Mouse (Mus musculus): ENCODE data around the gene Fam183b. TPM values are rescaled to one million over a fixed set of nuclear protein-coding genes. Genes with fewer than 3 reads are reported as not detected.
A peak's percentile ranks its signal among the peaks of the same experiment; 100 is the strongest.
"Not testable (repeated sequence)": the region's sequence is repeated elsewhere in the genome, so short reads cannot be mapped to it uniquely, and the experiment has no call there.

Fam183b gene
- total RNA-seq (2015) (not detected in 2 replicates), total RNA-seq (2017) (not detected in 2 replicates)

DNA sequence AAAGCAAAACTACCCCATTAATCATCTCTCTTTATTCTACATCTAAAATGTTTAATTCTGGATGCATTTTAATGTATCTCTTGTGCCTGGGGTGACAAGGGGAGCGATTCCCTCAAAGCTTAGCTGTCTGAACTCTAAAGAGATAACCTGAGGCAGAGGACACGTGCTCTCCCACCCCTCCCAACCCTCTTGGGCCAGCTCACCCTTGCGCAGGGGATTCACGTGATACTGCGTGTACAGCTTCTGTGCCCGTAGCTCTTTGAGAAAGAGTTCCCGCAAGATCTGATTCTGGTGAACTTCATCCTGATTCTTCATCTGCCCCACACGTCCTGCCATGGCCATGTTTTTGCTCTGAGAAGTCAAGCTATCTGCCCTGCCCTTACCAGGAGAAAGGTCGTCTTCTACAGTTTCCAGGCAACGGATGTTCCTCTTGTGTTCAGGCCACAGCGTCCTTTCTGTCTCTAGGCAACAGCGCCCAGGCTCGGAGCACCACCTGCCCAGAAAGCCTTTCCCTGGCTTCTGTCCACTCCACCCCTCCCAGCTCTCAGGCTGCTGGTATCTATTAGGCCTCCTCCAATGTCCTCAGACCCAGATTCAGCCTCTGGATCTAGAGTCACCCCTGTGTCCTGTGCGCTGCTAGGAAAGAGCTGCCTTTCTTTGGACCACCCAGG, at the start of gene Fam183b:
Gene Fam183b, minus strand, starts transcription at position 403 of the 671 bp plus-strand sequence.
- ATAC-seq (replicated peaks; ENCODE audit: poor library complexity): no peak

GRCm38 (mm10) chr11:58849731-58850130, 48.0 kb upstream of the Fam183b start:
- ATAC-seq (replicated peaks; ENCODE audit: poor library complexity): no peak

GRCm38 (mm10) chr11:58847636-58848035, 45.9 kb upstream of the Fam183b start:
- ATAC-seq (replicated peaks; ENCODE audit: poor library complexity): no peak

DNA sequence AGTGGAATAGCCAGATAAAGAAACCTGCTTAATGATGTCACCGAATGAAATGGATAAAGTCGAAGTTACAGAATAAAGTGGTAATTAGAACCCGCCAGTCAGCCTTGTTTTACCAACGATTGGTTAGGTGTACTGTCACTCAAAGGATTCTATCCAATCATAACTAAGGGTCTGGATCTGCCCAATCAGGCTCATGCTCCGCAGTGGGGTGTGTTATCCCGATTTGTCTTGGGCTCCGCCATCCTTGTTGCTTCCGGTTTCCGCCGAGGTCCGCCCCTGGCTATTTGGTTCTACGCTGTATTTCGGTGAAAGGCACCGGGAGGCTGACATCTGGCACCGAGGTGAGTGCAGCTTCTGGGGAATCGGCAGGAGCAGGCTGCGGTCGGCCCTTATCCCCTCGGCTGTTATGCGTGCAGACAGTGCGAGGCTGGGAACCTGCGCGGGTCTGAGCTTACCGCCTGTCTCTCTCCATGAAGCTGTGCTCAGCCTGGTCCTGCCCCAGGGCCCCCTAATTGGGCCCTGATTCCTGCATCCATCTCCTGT, 45.2 kb upstream of the Fam183b start, which contains the start of gene Gm12258:
Gene Gm12258, plus strand, starts transcription at position 240 of the 543 bp plus-strand sequence.
- ATAC-seq (replicated peaks; ENCODE audit: poor library complexity): peak; percentile 100

GRCm38 (mm10) chr11:58838951-58839350, 37.2 kb upstream of the Fam183b start, which contains the start of gene Olfr311:
TSS of gene Olfr311 (plus strand) at chr11:58839251.
- not testable (repeated sequence) for ATAC-seq (replicated peaks; ENCODE audit: poor library complexity)

GRCm38 (mm10) chr11:58832541-58832940, 30.8 kb upstream of the Fam183b start:
- not testable (repeated sequence) for ATAC-seq (replicated peaks; ENCODE audit: poor library complexity)

- ATAC-seq (replicated peaks; ENCODE audit: poor library complexity): no peak
Observed at GRCm38 (mm10) chr11:58829764-58830163, 28.0 kb upstream of the Fam183b start.

DNA sequence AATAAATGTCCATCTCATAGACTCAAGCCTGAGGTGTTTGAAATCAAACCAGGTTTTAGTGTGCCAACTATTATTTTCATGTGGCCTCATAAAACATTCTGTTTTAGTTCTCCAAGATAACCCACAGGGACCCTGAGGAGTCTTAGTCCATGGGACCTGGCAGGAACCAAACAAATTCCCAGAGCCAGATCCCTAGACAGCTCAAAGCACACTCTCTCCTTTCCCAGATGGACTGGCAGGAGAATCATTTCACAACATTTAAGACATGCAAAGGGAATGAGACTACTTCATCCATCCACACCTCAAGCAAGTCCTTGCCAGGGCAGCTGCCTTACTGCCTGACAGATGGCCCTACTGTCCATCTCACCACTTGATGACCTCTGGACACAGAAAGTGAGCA, 27.2 kb upstream of the Fam183b start, which contains the start of gene Olfr312:
Gene Olfr312, plus strand, starts transcription at position 301 of the 400 bp plus-strand sequence.
- not testable (repeated sequence) for ATAC-seq (replicated peaks; ENCODE audit: poor library complexity)

DNA sequence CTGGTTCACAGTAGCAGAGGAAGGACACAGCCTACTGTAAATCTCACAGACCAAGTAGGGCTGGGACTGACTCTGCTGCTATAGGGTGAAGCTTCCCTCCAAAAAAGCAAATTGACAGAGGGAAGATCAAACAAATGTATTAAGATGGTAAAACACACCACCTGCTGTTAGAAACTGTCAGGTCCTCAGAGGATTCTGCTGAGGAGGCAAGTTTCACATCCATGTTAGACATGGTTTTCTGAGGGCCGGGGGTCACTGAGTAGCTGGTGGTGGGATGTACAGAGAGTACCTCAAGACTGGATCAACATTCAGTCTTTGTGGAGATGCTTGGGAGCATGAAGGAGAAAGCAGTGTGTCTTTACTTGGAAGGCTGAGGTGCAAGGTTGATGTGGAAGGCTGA, 13.9 kb upstream of the Fam183b start:
- ATAC-seq (replicated peaks; ENCODE audit: poor library complexity): no peak

GRCm38 (mm10) chr11:58814700-58815099, 12.9 kb upstream of the Fam183b start, which contains the start of gene Olfr313:
TSS of gene Olfr313 (plus strand) at chr11:58815000.
- not testable (repeated sequence) for ATAC-seq (replicated peaks; ENCODE audit: poor library complexity)

- no peak for ATAC-seq (replicated peaks; ENCODE audit: poor library complexity)
Observed at GRCm38 (mm10) chr11:58812001-58812400, 10.2 kb upstream of the Fam183b start.

DNA sequence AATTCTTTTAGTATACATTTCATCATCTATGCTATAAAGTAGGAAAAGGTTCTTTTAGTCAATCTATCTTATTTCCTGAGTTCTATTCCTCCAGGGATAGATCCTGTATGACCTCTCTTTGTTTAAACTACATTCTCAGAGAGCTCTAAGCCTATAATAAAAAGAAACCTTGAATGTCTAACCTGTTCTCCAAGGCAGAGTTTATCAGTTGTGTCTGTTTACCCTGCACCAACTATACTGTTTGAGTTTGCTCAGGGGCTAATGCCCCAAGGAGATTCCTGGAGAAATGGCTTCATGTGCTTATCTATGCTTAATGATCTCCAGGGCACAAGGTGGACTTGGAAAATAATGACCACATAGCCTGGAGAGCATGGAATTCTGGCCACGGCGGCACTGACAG, 2.6 kb upstream of the Fam183b start:
- ATAC-seq (replicated peaks; ENCODE audit: poor library complexity): no peak

- ATAC-seq (replicated peaks; ENCODE audit: poor library complexity): no peak
Observed at GRCm38 (mm10) chr11:58803871-58804270, 2.1 kb upstream of the Fam183b start.

DNA sequence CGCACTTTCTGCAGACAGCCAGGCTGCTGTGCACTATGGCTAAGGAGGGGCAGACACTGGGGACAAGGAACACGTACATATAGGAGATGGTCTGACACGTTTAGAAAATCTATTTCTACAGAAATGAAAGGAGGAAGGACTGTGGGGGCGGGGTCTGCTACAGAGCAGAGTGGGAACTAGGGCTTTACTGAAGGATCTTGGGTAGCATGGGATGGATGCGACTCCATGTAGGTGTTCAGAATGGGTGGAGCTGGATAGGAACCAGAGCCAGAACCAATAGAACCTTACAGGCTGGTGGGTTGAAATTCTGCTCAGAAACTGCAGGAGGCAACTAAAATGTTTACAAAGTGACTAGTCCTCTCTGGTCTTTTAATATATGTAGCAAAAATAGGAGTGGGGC, 2.0 kb downstream of the Fam183b start:
- ATAC-seq (replicated peaks; ENCODE audit: poor library complexity): no peak

GRCm38 (mm10) chr11:58796850-58797249, 4.9 kb downstream of the Fam183b start:
- ATAC-seq (replicated peaks; ENCODE audit: poor library complexity): no peak

- no peak for ATAC-seq (replicated peaks; ENCODE audit: poor library complexity)
Observed at GRCm38 (mm10) chr11:58795856-58796255, 5.9 kb downstream of the Fam183b start.

- ATAC-seq (replicated peaks; ENCODE audit: poor library complexity): no peak
Observed at GRCm38 (mm10) chr11:58790646-58791045, 11.1 kb downstream of the Fam183b start.

DNA sequence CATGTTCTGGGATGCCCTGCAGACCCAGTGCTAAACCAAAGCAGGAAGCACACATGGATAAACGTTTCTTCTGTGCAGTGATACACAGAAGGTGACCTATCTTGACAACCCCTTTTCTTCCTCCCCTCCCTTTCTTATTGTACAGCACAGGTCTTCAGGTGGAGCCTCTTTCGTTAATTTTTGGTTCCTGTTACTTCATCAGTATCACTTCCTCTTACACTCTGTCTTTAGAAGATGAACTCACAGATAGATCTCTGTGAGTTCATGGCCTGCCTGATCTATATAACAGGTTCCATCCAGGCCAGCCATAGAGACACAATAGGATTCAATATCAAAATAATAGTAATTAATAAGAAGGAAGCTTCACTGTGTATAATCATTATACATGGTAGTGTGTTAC, 11.7 kb downstream of the Fam183b start:
- ATAC-seq (replicated peaks; ENCODE audit: poor library complexity): peak; percentile 31

DNA sequence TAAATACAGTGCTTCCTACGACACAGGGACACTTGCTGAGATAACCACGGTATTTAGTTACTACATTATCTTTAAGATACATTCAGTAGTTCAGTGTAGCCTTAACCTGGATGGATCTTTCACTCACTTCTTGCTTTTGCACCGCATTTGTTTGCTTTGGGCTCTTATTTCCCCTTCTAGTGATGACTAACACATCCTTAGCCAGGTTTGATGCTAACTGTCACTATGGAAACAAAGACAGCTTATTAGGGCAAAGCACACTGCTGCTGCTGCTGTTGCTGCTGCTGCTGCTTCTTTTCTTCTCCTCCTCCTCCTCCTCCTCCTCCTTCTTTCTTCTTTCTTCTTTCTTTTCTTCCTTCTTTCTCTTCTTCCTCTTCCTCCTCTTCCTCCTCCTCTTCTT, 12.2 kb downstream of the Fam183b start:
- no peak for ATAC-seq (replicated peaks; ENCODE audit: poor library complexity)

DNA sequence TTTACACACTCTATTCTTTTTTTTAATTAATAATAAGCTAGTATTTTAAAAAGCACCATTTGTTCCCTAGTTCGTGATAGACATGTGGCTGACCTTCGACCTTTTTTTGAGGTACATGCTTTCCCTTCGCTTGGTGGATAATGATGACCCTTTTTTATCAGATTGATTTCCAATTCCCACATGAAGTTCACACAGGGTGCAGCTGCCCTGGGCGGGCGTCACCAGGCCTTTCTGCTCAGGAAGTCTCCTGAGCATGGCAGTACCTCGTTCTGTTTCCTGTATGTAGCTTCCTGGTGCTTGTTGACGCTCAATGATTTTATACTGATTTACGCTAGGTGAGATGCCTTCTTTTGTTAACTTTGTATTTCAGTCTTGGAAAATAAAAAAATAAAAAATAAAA, 13.4 kb downstream of the Fam183b start:
- ATAC-seq (replicated peaks; ENCODE audit: poor library complexity): no peak

- no peak for ATAC-seq (replicated peaks; ENCODE audit: poor library complexity)
Observed at GRCm38 (mm10) chr11:58787651-58788050, 14.1 kb downstream of the Fam183b start.

GRCm38 (mm10) chr11:58784182-58784581, 17.6 kb downstream of the Fam183b start:
- no peak for ATAC-seq (replicated peaks; ENCODE audit: poor library complexity)
